Mouse (Mus musculus) stomach, postnatal 0 days (tissue): ENCODE results near the gene Farp2.

Source experiments
- CTCF ChIP-seq: IDR thresholded peaks from 2 replicates; pipeline ENCODE4 v1.5.1; 2016; ENCODE audit warnings: antibody characterized with exemption, low read depth, mild to moderate bottlenecking, moderate library complexity
- EP300 ChIP-seq: optimal IDR thresholded peaks from 2 replicates; pipeline ENCODE3; 2016; ENCODE audit warnings: antibody characterized with exemption

GRCm38 (mm10) chr1:93607090-93608083 lies 95.5 kb downstream of the Farp2 start:
- TF ChIP-seq CTCF (no peak), EP300 (no peak)
